Mouse (Mus musculus) bone marrow, adult 2 months (tissue): ENCODE data around the gene Fat1. TPM values are rescaled to one million over a fixed set of nuclear protein-coding genes. Genes with fewer than 3 reads are reported as not detected.

ENCODE experiments used
- H3K27ac ChIP-seq: fragments of 200-500 bp; 2 replicates; pipeline ENCODE4 v1.5.1; 2012; ENCODE audit warnings: low read depth, mild to moderate bottlenecking, control low read depth, inconsistent platforms, low read length; ENCODE audit not compliant: control insufficient read depth, poor library complexity, insufficient read depth
- H3K4me1 ChIP-seq: fragments of 200-500 bp; 2 replicates; pipeline ENCODE4 v1.6.1; 2011; ENCODE audit warnings: low read length; ENCODE audit not compliant: control insufficient read depth, insufficient read depth
- H3K4me3 ChIP-seq: fragments of 200-500 bp; replicated peaks from 2 replicates; pipeline ENCODE3; 2011; ENCODE audit warnings: mild to moderate bottlenecking, low read depth, low read length, control low read depth; ENCODE audit not compliant: control insufficient read depth
- CTCF ChIP-seq: fragments of 200-500 bp; IDR thresholded peaks from 2 replicates; pipeline ENCODE4 v1.5.1; 2011; ENCODE audit warnings: low read length, control low read depth; ENCODE audit not compliant: control insufficient read depth, insufficient read depth
- POLR2A ChIP-seq: fragments of 200-500 bp; IDR thresholded peaks from 2 replicates; pipeline ENCODE4 v1.6.1; 2011; ENCODE audit warnings: low read depth, mild to moderate bottlenecking, control low read depth, low read length, borderline replicate concordance; ENCODE audit not compliant: control insufficient read depth
- WGBS: fragments of 180-500 bp; shearing (Covaris S2); methylation state at CpG from one replicate; pipeline ENCODE4 v1.1.7; 2018; 5-methylcytosine and 5-hydroxymethylcytosine counted together
- polyA plus RNA-seq: library from polyadenylated mRNA; stranded (reverse); fragments of >200 nt; gene quantifications from 2 replicates; pipeline ENCODE4 v1.2.4, GENCODE M21; 2011; ENCODE audit warnings: low replicate concordance; ENCODE audit not compliant: missing spikeins, insufficient read depth, insufficient read length

Fat1 gene
- polyA plus RNA-seq, 1 experiment: 5.9 TPM

GRCm38 (mm10) chr8:44971964-44972363, 36.7 kb downstream of the Fat1 start:
- H3K4me3 ChIP-seq: no peak overlapping the region
- H3K27ac ChIP-seq: no peak overlapping the region
- no peaks in the 10 kb centered on the region for H3K4me1 ChIP-seq
- 50% methylated on average over 5 of the region's 5 CpGs for WGBS
- TF ChIP-seq POLR2A (no peak), CTCF (no peak)

- Histone ChIP-seq H3K4me3 (no peak overlapping the region), H3K27ac (no peak overlapping the region), H3K4me1 (no peaks in the 10 kb centered on the region)
- no peak for TF ChIP-seq CTCF
- no peak for TF ChIP-seq POLR2A
- WGBS: 41% methylated on average over 9 of the region's 9 CpGs
Measured at GRCm38 (mm10) chr8:44975113-44975512, 39.9 kb downstream of the Fat1 start.

DNA sequence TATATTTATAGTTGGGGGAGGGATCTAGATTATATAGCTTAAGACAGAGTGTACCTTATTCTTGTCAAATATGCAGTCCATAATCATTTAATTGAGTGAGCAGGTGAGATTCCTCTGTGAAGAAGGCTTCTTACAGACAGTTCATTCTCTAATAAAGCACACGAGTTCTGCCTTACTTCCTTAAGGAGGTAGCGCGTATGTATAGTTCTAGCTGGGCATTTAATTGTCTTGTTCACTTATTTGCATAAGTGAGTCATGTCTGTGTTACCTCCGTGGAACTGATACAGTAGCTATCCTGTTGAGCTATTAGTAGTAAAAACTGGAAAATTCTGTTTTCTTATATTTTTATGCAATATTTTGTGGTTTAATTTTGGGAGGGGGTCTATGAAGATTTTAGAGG, 40.4 kb downstream of the Fat1 start:
- no peak for TF ChIP-seq POLR2A
- no peak for TF ChIP-seq CTCF
- no peak overlapping the region for H3K4me3 ChIP-seq
- H3K27ac ChIP-seq: no peak overlapping the region
- H3K4me1 ChIP-seq: no peaks in the 10 kb centered on the region
- WGBS: 80% methylated on average over 4 of the region's 4 CpGs

- Histone ChIP-seq H3K4me3 (no peak overlapping the region), H3K27ac (no peak overlapping the region), H3K4me1 (no peaks in the 10 kb centered on the region)
- 79% methylated on average over 9 of the region's 9 CpGs for WGBS
- TF ChIP-seq CTCF (no peak), POLR2A (no peak)
Measured at GRCm38 (mm10) chr8:44978622-44979021, 43.4 kb downstream of the Fat1 start.

- Histone ChIP-seq H3K4me3 (no peak overlapping the region), H3K27ac (no peak overlapping the region), H3K4me1 (no peaks in the 10 kb centered on the region)
- WGBS: 42% methylated on average over 6 of the region's 6 CpGs
- TF ChIP-seq CTCF (no peak), POLR2A (no peak)
Measured at GRCm38 (mm10) chr8:44979245-44979644, 44.0 kb downstream of the Fat1 start.

GRCm38 (mm10) chr8:44980030-44980429, 44.8 kb downstream of the Fat1 start:
- H3K4me3 ChIP-seq: no peak overlapping the region
- TF ChIP-seq CTCF: no peak
- TF ChIP-seq POLR2A: no peak
- 87% methylated on average over 12 of the region's 12 CpGs for WGBS
- no peak overlapping the region for H3K27ac ChIP-seq
- no peaks in the 10 kb centered on the region for H3K4me1 ChIP-seq

DNA sequence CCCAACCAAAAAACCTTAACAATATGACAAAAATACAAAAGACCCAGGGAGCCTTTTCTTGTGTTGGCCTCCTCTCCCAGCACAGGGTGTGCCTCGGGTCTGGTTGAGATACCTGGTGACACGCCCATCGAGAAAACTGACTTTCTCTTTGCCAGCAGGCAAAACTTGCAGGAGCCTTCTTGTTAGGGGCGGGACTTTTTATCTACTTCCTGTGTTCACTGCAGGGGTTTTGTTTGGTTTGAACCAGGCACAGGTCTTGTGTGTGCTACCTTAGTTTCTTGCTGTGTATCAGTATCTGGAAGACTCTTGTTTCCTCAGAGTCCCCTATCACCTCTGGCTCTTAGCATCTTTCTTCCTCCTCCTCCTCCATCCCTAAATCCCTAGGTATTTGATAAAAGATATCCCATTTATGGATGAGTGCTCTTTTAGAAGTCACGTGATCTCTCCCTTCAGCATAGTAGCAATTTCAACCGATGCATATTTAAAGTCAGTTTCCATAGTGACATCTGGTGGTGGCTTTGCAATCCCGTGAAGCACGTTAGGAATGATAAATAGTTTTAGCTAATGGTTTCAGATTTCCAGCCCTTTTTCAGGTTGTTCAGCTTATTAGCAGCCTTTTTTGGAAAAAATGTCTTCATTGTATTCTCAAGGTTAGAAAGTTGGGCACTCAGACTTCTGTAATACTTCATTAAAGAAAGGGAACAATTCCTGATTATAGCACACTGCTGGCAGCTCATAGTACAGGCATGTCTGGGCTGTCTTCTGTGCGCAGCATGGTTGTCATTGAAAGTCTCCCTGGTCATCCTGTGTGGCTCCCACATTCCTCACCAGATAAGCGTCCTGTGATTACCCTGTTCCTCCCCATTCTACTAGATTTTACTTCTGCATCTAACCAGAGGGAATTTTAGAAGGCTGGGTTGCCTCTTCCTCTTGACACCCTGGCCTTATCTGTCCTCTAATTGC, 50.4 kb downstream of the Fat1 start:
- WGBS: 31% methylated on average over 10 of the region's 10 CpGs
- H3K4me1 ChIP-seq: no peaks in the 10 kb centered on the region
- H3K27ac ChIP-seq: no peak overlapping the region
- no peak overlapping the region for H3K4me3 ChIP-seq
- no peak for TF ChIP-seq POLR2A
- TF ChIP-seq CTCF: no peak

GRCm38 (mm10) chr8:44991700-44992487, 56.6 kb downstream of the Fat1 start:
- Histone ChIP-seq H3K27ac (no peak overlapping the region), H3K4me3 (no peak overlapping the region), H3K4me1 (no peaks in the 10 kb centered on the region)
- no peak for TF ChIP-seq POLR2A
- no peak for TF ChIP-seq CTCF
- 37% methylated on average over 21 of the region's 21 CpGs for WGBS
